Mouse (Mus musculus): ENCODE results near the gene Rnf113a1.

DNA sequence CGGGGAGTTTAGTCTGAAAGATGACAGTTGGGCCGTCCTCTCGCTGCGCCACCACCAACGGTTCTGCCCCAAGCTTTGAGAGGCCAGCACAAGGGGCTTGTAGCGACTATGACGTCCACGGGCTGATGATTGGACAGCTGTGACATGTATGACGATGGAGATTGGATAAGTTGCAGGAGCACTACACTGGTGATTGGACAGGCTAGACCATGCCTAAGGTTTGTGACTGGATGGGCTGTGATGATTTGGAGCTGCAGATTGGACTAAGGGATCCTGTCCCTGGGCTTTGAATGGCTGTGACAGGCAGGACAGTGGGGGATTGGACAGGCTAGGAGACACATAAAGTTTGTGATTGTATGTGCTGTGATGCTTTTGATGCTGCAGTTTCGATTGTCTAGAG, 19.9 kb downstream of the Rnf113a1 start, which contains the start of gene Gm9:
- no peak for TF ChIP-seq CTCF (IDR thresholded peaks at IDR 0.05)
- no peak for TF ChIP-seq EP300 (IDR thresholded peaks at IDR 0.05; ENCODE audit: insufficient read depth, low read depth, low read length)
